Mouse (Mus musculus) MEL (cell line): ENCODE measurements around the gene Cfdp1. TPM values are rescaled to one million over a fixed set of nuclear protein-coding genes. Genes with fewer than 3 reads are reported as not detected.

Experiments
- DNase-seq: peaks from one replicate; pipeline ENCODE4 v3.0.0; 2011; ENCODE audit warnings: low read depth, low spot score
- H3K27ac ChIP-seq: 2 replicates; pipeline ENCODE4 v1.5.1; 2012; ENCODE audit warnings: low read depth, mild to moderate bottlenecking, control low read depth, low read length, moderate library complexity; ENCODE audit not compliant: control insufficient read depth
- H3K27me3 ChIP-seq, 2 experiments: fragments of 150-350 bp in 1 of 2; sonication (generic) in 1 of 2; 2 replicates each; pipeline ENCODE4 v1.6.1; 2012; ENCODE audit warnings: low read length in 2 of 2, mild to moderate bottlenecking in 2 of 2, improper control_type of control experiment in 1 of 2, moderate library complexity in 1 of 2; ENCODE audit not compliant: insufficient read depth in 2 of 2, control insufficient read depth in 1 of 2
- H3K36me3 ChIP-seq, 2 experiments: 2 replicates each; pipeline ENCODE4 v1.6.1; 2012 to 2014; ENCODE audit warnings: low read length in 2 of 2, improper control_type of control experiment in 1 of 2, inconsistent platforms in 1 of 2, mild to moderate bottlenecking in 1 of 2; ENCODE audit not compliant: insufficient read depth in 2 of 2, control insufficient read depth in 1 of 2
- H3K4me1 ChIP-seq, 2 experiments: fragments of 150-350 bp in 1 of 2; sonication (generic) in 1 of 2; 2 replicates each; pipeline ENCODE4 v1.6.1; 2012; ENCODE audit warnings: low read length in 2 of 2, improper control_type of control experiment in 1 of 2, mild to moderate bottlenecking in 1 of 2; ENCODE audit not compliant: insufficient read depth in 2 of 2, control insufficient read depth in 1 of 2
- H3K4me3 ChIP-seq, 2 experiments: fragments of 150-350 bp in 1 of 2; sonication (generic) in 1 of 2; 2 replicates each; pipeline ENCODE4 v1.5.1; 2012; ENCODE audit warnings: low read depth in 2 of 2, low read length in 2 of 2, mild to moderate bottlenecking in 2 of 2, moderate library complexity in 2 of 2, control low read depth in 1 of 2, improper control_type of control experiment in 1 of 2; ENCODE audit not compliant: control insufficient read depth in 1 of 2, insufficient read depth in 1 of 2
- H3K79me2 ChIP-seq: 2 replicates; pipeline ENCODE4 v1.6.1; 2012; ENCODE audit warnings: mild to moderate bottlenecking, low read length, moderate library complexity; ENCODE audit not compliant: control insufficient read depth, poor library complexity, insufficient read depth
- H3K9ac ChIP-seq: 2 replicates; pipeline ENCODE4 v1.6.1; 2012; ENCODE audit warnings: low read depth, mild to moderate bottlenecking, control low read depth, low read length, moderate library complexity; ENCODE audit not compliant: control insufficient read depth, poor library complexity, severe bottlenecking
- H3K9me3 ChIP-seq: fragments of 150-350 bp; sonication (generic); replicated peaks from 2 replicates; pipeline ENCODE4 v1.6.1; 2012; ENCODE audit warnings: mild to moderate bottlenecking, low read length, improper control_type of control experiment, moderate library complexity; ENCODE audit not compliant: insufficient read depth
- BHLHE40 ChIP-seq: IDR thresholded peaks from 2 replicates; pipeline ENCODE4 v1.6.1; 2012; ENCODE audit warnings: low read depth, mild to moderate bottlenecking, inconsistent platforms, low read length, improper control_type of control experiment, borderline replicate concordance
- CHD1 ChIP-seq: IDR thresholded peaks from 2 replicates; pipeline ENCODE4 v1.6.1; 2012; ENCODE audit warnings: low read depth, mild to moderate bottlenecking, inconsistent platforms, low read length, improper control_type of control experiment
- ELF1 ChIP-seq: IDR thresholded peaks from 2 replicates; pipeline ENCODE4 v1.6.1; 2014; ENCODE audit warnings: low read depth, mild to moderate bottlenecking, inconsistent platforms, low read length, improper control_type of control experiment, moderate library complexity
- EP300 ChIP-seq, 2 experiments: IDR thresholded peaks; 2 replicates each; pipeline ENCODE4 v1.6.1; 2011; ENCODE audit warnings: improper control_type of control experiment in 2 of 2, low read length in 2 of 2, low read depth in 1 of 2, mild to moderate bottlenecking in 1 of 2
- ETS1 ChIP-seq: IDR thresholded peaks from 2 replicates; pipeline ENCODE4 v1.6.1; 2012; ENCODE audit warnings: low read depth, mild to moderate bottlenecking, inconsistent platforms, low read length, improper control_type of control experiment, moderate library complexity
- GABPA ChIP-seq: IDR thresholded peaks from 2 replicates; pipeline ENCODE4 v1.6.1; 2012; ENCODE audit warnings: low read depth, mild to moderate bottlenecking, inconsistent platforms, low read length, improper control_type of control experiment, moderate library complexity
- HCFC1 ChIP-seq: IDR thresholded peaks from 2 replicates; pipeline ENCODE4 v1.6.1; 2012; ENCODE audit warnings: low read depth, mild to moderate bottlenecking, inconsistent platforms, low read length, improper control_type of control experiment, moderate library complexity
- MAFK ChIP-seq: IDR thresholded peaks from 2 replicates; pipeline ENCODE4 v1.6.1; 2011; ENCODE audit warnings: low read depth, mild to moderate bottlenecking, low read length, improper control_type of control experiment, borderline replicate concordance
- MAX ChIP-seq: IDR thresholded peaks from 2 replicates; pipeline ENCODE4 v1.6.1; 2011; ENCODE audit warnings: low read length, improper control_type of control experiment
- MAZ ChIP-seq: IDR thresholded peaks from 2 replicates; pipeline ENCODE4 v1.6.1; 2012; ENCODE audit warnings: low read depth, mild to moderate bottlenecking, inconsistent platforms, low read length, improper control_type of control experiment
- MEF2A ChIP-seq: IDR thresholded peaks from 2 replicates; pipeline ENCODE4 v1.6.1; 2014; ENCODE audit warnings: low read depth, mild to moderate bottlenecking, inconsistent platforms, low read length, improper control_type of control experiment; ENCODE audit not compliant: poor library complexity, insufficient replicate concordance, severe bottlenecking; ENCODE audit errors: extremely low read depth
- MXI1 ChIP-seq: IDR thresholded peaks from 2 replicates; pipeline ENCODE4 v1.6.1; 2011; ENCODE audit warnings: mild to moderate bottlenecking, low read depth, low read length, improper control_type of control experiment
- MYB ChIP-seq: IDR thresholded peaks from 2 replicates; pipeline ENCODE4 v1.6.1; 2011; ENCODE audit warnings: mild to moderate bottlenecking, low read depth, low read length, improper control_type of control experiment
- MYC ChIP-seq: IDR thresholded peaks from 2 replicates; pipeline ENCODE4 v1.6.1; 2011; ENCODE audit warnings: low read depth, mild to moderate bottlenecking, low read length, improper control_type of control experiment, moderate library complexity
- NELFE ChIP-seq: IDR thresholded peaks from 2 replicates; pipeline ENCODE4 v1.6.1; 2011; ENCODE audit warnings: low read depth, low read length, improper control_type of control experiment
- POLR2AphosphoS5 ChIP-seq: IDR thresholded peaks from 2 replicates; pipeline ENCODE4 v1.6.1; 2012; ENCODE audit warnings: low read depth, borderline replicate concordance, mild to moderate bottlenecking, inconsistent platforms, low read length, moderate library complexity, mixed read lengths
- RAD21 ChIP-seq: IDR thresholded peaks from 2 replicates; pipeline ENCODE4 v1.6.1; 2011; ENCODE audit warnings: mild to moderate bottlenecking, low read depth, low read length, improper control_type of control experiment
- RCOR1 ChIP-seq: IDR thresholded peaks from 2 replicates; pipeline ENCODE4 v1.6.1; 2012; ENCODE audit warnings: low read depth, mild to moderate bottlenecking, inconsistent platforms, low read length, improper control_type of control experiment
- TBP ChIP-seq: IDR thresholded peaks from 2 replicates; pipeline ENCODE4 v1.8.0; 2011; ENCODE audit warnings: low read depth, low read length, improper control_type of control experiment
- USF1 ChIP-seq: IDR thresholded peaks from 2 replicates; pipeline ENCODE4 v1.6.1; 2014; ENCODE audit warnings: low read depth, mild to moderate bottlenecking, inconsistent platforms, low read length, improper control_type of control experiment, moderate library complexity
- USF2 ChIP-seq, 2 experiments: IDR thresholded peaks; 2 replicates each; pipeline ENCODE4 v1.6.1; 2011 to 2012; ENCODE audit warnings: improper control_type of control experiment in 2 of 2, low read length in 2 of 2, borderline replicate concordance in 1 of 2, inconsistent platforms in 1 of 2, low read depth in 1 of 2, mild to moderate bottlenecking in 1 of 2; ENCODE audit not compliant: insufficient read depth in 1 of 2
- ZKSCAN1 ChIP-seq: IDR thresholded peaks from 2 replicates; pipeline ENCODE4 v1.6.1; 2012; ENCODE audit warnings: low read depth, mild to moderate bottlenecking, inconsistent platforms, low read length, improper control_type of control experiment, moderate library complexity
- ZMIZ1 ChIP-seq: IDR thresholded peaks from 2 replicates; pipeline ENCODE4 v1.6.1; 2012; ENCODE audit warnings: low read depth, mild to moderate bottlenecking, inconsistent platforms, low read length, improper control_type of control experiment, moderate library complexity
- ZNF384 ChIP-seq: IDR thresholded peaks from 2 replicates; pipeline ENCODE4 v1.6.1; 2012; ENCODE audit warnings: low read depth, mild to moderate bottlenecking, inconsistent platforms, low read length, improper control_type of control experiment
- polyA plus RNA-seq, 2 experiments: library from polyadenylated mRNA; stranded (reverse) in 1 of 2; unstranded in 1 of 2; fragments of >175 nt in 1 of 2; fragments of >200 nt in 1 of 2; gene quantifications; 2 replicates each; pipeline versions ENCODE4 v1.2.1 to v1.2.4; 2012; ENCODE audit warnings: low replicate concordance in 2 of 2, low read depth in 1 of 2; ENCODE audit not compliant: insufficient read length in 2 of 2, insufficient read depth in 1 of 2, missing spikeins in 1 of 2
- total RNA-seq: library from RNA; depleted of rRNA; stranded (reverse); fragments of 300-350 nt; gene quantifications from 2 replicates; pipeline ENCODE4 v1.2.3, GENCODE M21; 2012

Gene Cfdp1
- total and polyA plus RNA-seq, 3 experiments: 185 to 214 TPM; not detected in 1

DNA sequence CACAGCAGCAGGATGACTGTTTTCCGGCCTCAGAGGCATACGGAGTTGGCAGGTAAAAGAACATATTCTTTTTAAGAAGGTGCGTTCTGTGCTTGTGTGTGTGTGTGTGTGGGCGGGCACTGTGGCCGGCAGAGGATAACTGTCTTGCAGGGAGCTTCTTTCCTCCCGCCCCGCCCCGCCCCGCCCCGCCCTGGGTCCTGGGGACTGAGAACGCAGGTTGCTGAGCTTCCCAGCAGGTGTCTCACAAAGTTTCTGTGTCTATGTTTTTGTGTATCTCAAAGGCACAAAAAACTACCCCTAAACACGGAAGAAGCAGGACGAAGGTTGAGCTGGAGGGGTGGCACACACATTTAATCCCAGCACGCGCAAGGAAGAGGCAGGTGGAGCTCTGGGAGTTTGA, 84.8 kb downstream of the Cfdp1 start:
- no peak for DNase-seq
- H3K27me3 ChIP-seq: no peaks in the 10 kb centered on the region
- peaks cover 0 to 6% of the 10 kb centered on the region in 2 experiments; a peak in 1 of 4 replicates for H3K4me1 ChIP-seq
- no peaks in the 10 kb centered on the region for H3K9me3 ChIP-seq
- peaks cover 7 to 8% of the 10 kb centered on the region in 2 experiments for H3K36me3 ChIP-seq
- no peak overlapping the region for H3K9ac ChIP-seq
- H3K79me2 ChIP-seq: no peaks in the 10 kb centered on the region
- H3K27ac ChIP-seq: no peak overlapping the region
- TF ChIP-seq MYB (no peak), EP300 (IDR thresholded peaks at IDR 0.05; ENCODE audit: low read depth in 1 of 2, low read length in 2 of 2) (no peak), MAZ (no peak), USF1 (no peak), NELFE (no peak), CHD1 (no peak), RCOR1 (no peak), HCFC1 (no peak), ZNF384 (no peak), MYC (no peak), MAX (no peak), MEF2A (no peak), ETS1 (no peak)
- H3K4me3 ChIP-seq: no peak overlapping the region

DNA sequence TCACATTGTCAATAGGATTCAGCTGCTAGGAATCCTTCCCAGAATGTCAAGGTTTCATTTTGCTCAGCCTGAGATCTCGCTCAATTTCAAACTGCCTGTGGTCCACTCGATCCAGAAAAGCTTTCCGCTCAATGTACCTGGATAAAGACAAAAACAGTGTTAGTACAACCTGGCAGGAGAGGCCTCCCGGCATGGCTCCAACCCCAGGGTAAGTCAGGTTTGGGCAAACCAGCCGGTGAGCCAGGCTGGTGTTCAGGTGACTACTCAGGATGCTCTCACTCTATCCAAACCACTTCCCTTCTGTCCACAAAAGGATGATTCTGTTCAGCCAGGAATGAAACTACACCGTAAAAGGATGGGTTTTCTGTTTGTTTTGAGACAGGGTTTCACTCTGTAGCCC, 85.4 kb downstream of the Cfdp1 start:
- peaks cover 5 to 7% of the 10 kb centered on the region in 2 experiments; a peak in 3 of 4 replicates for H3K36me3 ChIP-seq

More for the DNA sequence above, 85.4 kb downstream of the Cfdp1 start:
- TF ChIP-seq ZNF384 (no peak), MAFK (no peak), MXI1 (no peak), ELF1 (no peak), GABPA (no peak), RAD21 (no peak), BHLHE40 (no peak), ZKSCAN1 (no peak), USF2 (IDR thresholded peaks at IDR 0.05; ENCODE audit: borderline replicate concordance in 1 of 2, insufficient read depth in 1 of 2, low read depth in 1 of 2, low read length in 2 of 2) (no peak), ZMIZ1 (no peak), TBP (no peak), POLR2AphosphoS5 (no peak)
- Histone ChIP-seq H3K4me1 (peaks cover 0 to 3% of the 10 kb centered on the region in 2 experiments; a peak in 1 of 4 replicates), H3K27me3 (no peaks in the 10 kb centered on the region), H3K9me3 (no peaks in the 10 kb centered on the region), H3K79me2 (no peaks in the 10 kb centered on the region), H3K27ac (no peak overlapping the region), H3K9ac (no peak overlapping the region), H3K4me3 (no peak overlapping the region)
- DNase-seq: no peak
